Mouse (Mus musculus) lung, adult 18-20 months (tissue): ENCODE measurements at regions not wholly inside any gene's neighbourhood (a gene's known extent, or its start where the extent isn't known, plus 50 kb on each side); places are given as distances from the start of the nearest gene placed in this dataset.

Experiments
- DNase-seq, 2 experiments: peaks; one replicate each; pipeline ENCODE4 v3.0.0; 2022; ENCODE audit warnings: mixed read lengths in 2 of 2

GRCm38 (mm10) chr19:6684921-6685320 lies 142.1 kb upstream of the Slc22a12 start:
- no peak for DNase-seq

GRCm38 (mm10) chr19:6679392-6680307 lies 136.8 kb upstream of the Slc22a12 start:
- no peak for DNase-seq

- no peak for DNase-seq
These were observed 134.7 kb upstream of the Slc22a12 start for GRCm38 (mm10) chr19:6677511-6677910.

- no peak for DNase-seq
These were observed 132.8 kb upstream of the Slc22a12 start for GRCm38 (mm10) chr19:6675586-6675985.

- DNase-seq = no peak
These were observed 128.9 kb upstream of the Slc22a12 start for GRCm38 (mm10) chr19:6671696-6672095.

GRCm38 (mm10) chr19:6669881-6670280 lies 127.0 kb upstream of the Slc22a12 start:
- DNase-seq = no peak

- no peak for DNase-seq
These were observed 125.7 kb upstream of the Slc22a12 start for GRCm38 (mm10) chr19:6668545-6668944.

GRCm38 (mm10) chr19:6666187-6666722 lies 123.4 kb upstream of the Slc22a12 start:
- DNase-seq = no peak

- no peak for DNase-seq
These were observed 122.6 kb upstream of the Slc22a12 start for GRCm38 (mm10) chr19:6665264-6666054.

GRCm38 (mm10) chr19:6664311-6664952 lies 121.6 kb upstream of the Slc22a12 start:
- peak; percentile 13 to 20 for DNase-seq

GRCm38 (mm10) chr19:6663391-6663790 lies 120.6 kb upstream of the Slc22a12 start:
- DNase-seq = peak; percentile 64 to 69

- no peak for DNase-seq
These were observed 119.6 kb upstream of the Slc22a12 start for GRCm38 (mm10) chr19:6662346-6662939.

GRCm38 (mm10) chr19:6661508-6661871 lies 118.7 kb upstream of the Slc22a12 start:
- DNase-seq = no peak

GRCm38 (mm10) chr19:6660723-6661507 lies 118.1 kb upstream of the Slc22a12 start:
- DNase-seq = no peak

- DNase-seq = no peak
These were observed 117.3 kb upstream of the Slc22a12 start for GRCm38 (mm10) chr19:6660157-6660556.

GRCm38 (mm10) chr19:6654550-6654949 lies 111.7 kb upstream of the Slc22a12 start:
- DNase-seq = no peak

GRCm38 (mm10) chr19:6652775-6653174 lies 109.9 kb upstream of the Slc22a12 start:
- no peak for DNase-seq

- DNase-seq = no peak
These were observed 108.4 kb upstream of the Slc22a12 start for GRCm38 (mm10) chr19:6651192-6651591.

- no peak for DNase-seq
These were observed 107.1 kb upstream of the Slc22a12 start for GRCm38 (mm10) chr19:6649885-6650284.

GRCm38 (mm10) chr19:6647686-6648085 lies 104.9 kb upstream of the Slc22a12 start:
- no peak for DNase-seq

- no peak for DNase-seq
These were observed 104.4 kb upstream of the Slc22a12 start for GRCm38 (mm10) chr19:6647216-6647615.

GRCm38 (mm10) chr19:6645912-6646311 lies 103.1 kb upstream of the Slc22a12 start:
- no peak for DNase-seq
